Mouse (Mus musculus) cortical plate, adult 2 months (tissue): ENCODE measurements around the gene Pik3r2.

Source experiments
- CTCF ChIP-seq: fragments of 200-500 bp; IDR thresholded peaks from 2 replicates; pipeline ENCODE4 v1.5.1; 2011; ENCODE audit warnings: mild to moderate bottlenecking, control low read depth, low read length; ENCODE audit not compliant: insufficient read depth; ENCODE audit errors: extremely low read depth
- POLR2A ChIP-seq: fragments of 200-500 bp; IDR thresholded peaks from 2 replicates; pipeline ENCODE4 v1.6.1; 2011; ENCODE audit warnings: mild to moderate bottlenecking, low read length, control low read depth; ENCODE audit not compliant: insufficient read depth; ENCODE audit errors: extremely low read depth

GRCm38 (mm10) chr8:70723486-70724210 is 52.9 kb downstream of the Pik3r2 start, which contains the start of gene Pde4c:
- TF ChIP-seq CTCF: no peak
- TF ChIP-seq POLR2A: no peak
